Mouse (Mus musculus) megakaryocyte, embryonic 14.5 days (primary cell): ENCODE results near the gene Sympk.

ENCODE experiments used
- FLI1 ChIP-seq: IDR thresholded peaks from 2 replicates; pipeline ENCODE4 v1.6.1; 2012; ENCODE audit warnings: low read length, inconsistent platforms, mixed read lengths
- GATA1 ChIP-seq: IDR thresholded peaks from 3 replicates; pipeline ENCODE4 v1.6.1; 2012; ENCODE audit warnings: mixed read lengths, low read length, inconsistent platforms, borderline replicate concordance

- TF ChIP-seq GATA1, result no peak
- no peak for TF ChIP-seq FLI1
Observed at GRCm38 (mm10) chr7:19100290-19100689, 76.1 kb downstream of the Sympk start.
